Mouse (Mus musculus): Measurements from ENCODE around the gene Coq2. TPM values are rescaled to one million over a fixed set of nuclear protein-coding genes. Genes with fewer than 3 reads are reported as not detected.
A peak's percentile ranks its signal among the peaks of the same experiment; 100 is the strongest.

Gene Coq2
- polyA plus RNA-seq, 1 experiment from 2014 or later: 22.8 TPM

- Histone ChIP-seq H3K9me3 (replicated peaks) (no peaks in the 10 kb centered on the region), H3K4me1 (replicated peaks) (peaks cover 13% of the 10 kb centered on the region), H3K9ac (no peak overlapping the region), H3K27ac (replicated peaks) (no peak overlapping the region), H3K4me3 (replicated peaks) (no peak overlapping the region), H3K36me3 (replicated peaks) (no peaks in the 10 kb centered on the region), H3K27me3 (no peaks in the 10 kb centered on the region), H3K4me2 (no peak overlapping the region)
- no peak for ATAC-seq (ENCODE audit: insufficient read depth)
- 65% methylated on average over 9 of the region's 9 CpGs for WGBS (ENCODE audit: insufficient replicate concordance)
Observed at GRCm38 (mm10) chr5:100620952-100621351, 54.0 kb downstream of the Coq2 start.

- Histone ChIP-seq H3K4me2 (no peak overlapping the region), H3K27me3 (no peaks in the 10 kb centered on the region), H3K9me3 (replicated peaks) (no peaks in the 10 kb centered on the region), H3K4me1 (replicated peaks) (peaks cover under 1% of the 10 kb centered on the region), H3K4me3 (replicated peaks) (no peak overlapping the region), H3K27ac (replicated peaks) (no peak overlapping the region), H3K36me3 (replicated peaks) (no peaks in the 10 kb centered on the region), H3K9ac (no peak overlapping the region)
- WGBS (ENCODE audit: insufficient replicate concordance): 78% methylated on average over 15 of the region's 15 CpGs
- no peak for ATAC-seq (ENCODE audit: insufficient read depth)
Observed at GRCm38 (mm10) chr5:100619586-100620275, 55.2 kb downstream of the Coq2 start.

- Histone ChIP-seq H3K27me3 (no peaks in the 10 kb centered on the region), H3K9ac (no peak overlapping the region), H3K4me1 (replicated peaks) (peaks cover 3% of the 10 kb centered on the region; the same call in 1 of the 2 replicates), H3K4me2 (no peak overlapping the region), H3K27ac (replicated peaks) (no peak overlapping the region), H3K9me3 (replicated peaks) (no peaks in the 10 kb centered on the region), H3K4me3 (replicated peaks) (no peak overlapping the region), H3K36me3 (replicated peaks) (no peaks in the 10 kb centered on the region)
- ATAC-seq (ENCODE audit: insufficient read depth): no peak
- 62% methylated on average over 17 of the region's 17 CpGs for WGBS (ENCODE audit: insufficient replicate concordance)
Observed at GRCm38 (mm10) chr5:100613896-100614768, 60.8 kb downstream of the Coq2 start.

- Histone ChIP-seq H3K9ac (no peak overlapping the region), H3K27ac (replicated peaks) (no peak overlapping the region; the same call in 1 of the 2 replicates), H3K4me3 (replicated peaks) (no peak overlapping the region), H3K4me2 (no peak overlapping the region), H3K36me3 (replicated peaks) (no peaks in the 10 kb centered on the region), H3K9me3 (replicated peaks) (no peaks in the 10 kb centered on the region), H3K4me1 (replicated peaks) (peaks cover 7% of the 10 kb centered on the region), H3K27me3 (no peaks in the 10 kb centered on the region; the same call in 1 of the 2 replicates)
- ATAC-seq (ENCODE audit: insufficient read depth): no peak
- 17% methylated on average over 9 of the region's 9 CpGs for WGBS (ENCODE audit: insufficient replicate concordance)
Observed at GRCm38 (mm10) chr5:100607868-100608267, 67.1 kb downstream of the Coq2 start.

GRCm38 (mm10) chr5:100607090-100607762 lies 67.7 kb downstream of the Coq2 start:
- H3K9ac ChIP-seq: no peak overlapping the region
- no peaks in the 10 kb centered on the region; the same call in 1 of the 2 replicates for H3K27me3 ChIP-seq
- peaks cover 7% of the 10 kb centered on the region for H3K4me1 ChIP-seq (replicated peaks)
- no peaks in the 10 kb centered on the region for H3K36me3 ChIP-seq (replicated peaks)
- no peak overlapping the region; the same call in 1 of the 2 replicates for H3K27ac ChIP-seq (replicated peaks)
- ATAC-seq (ENCODE audit: insufficient read depth): no peak
- no peaks in the 10 kb centered on the region for H3K9me3 ChIP-seq (replicated peaks)
- WGBS (ENCODE audit: insufficient replicate concordance): 50% methylated on average over 4 of the region's 4 CpGs
- H3K4me3 ChIP-seq (replicated peaks): no peak overlapping the region
- no peak overlapping the region for H3K4me2 ChIP-seq

GRCm38 (mm10) chr5:100605828-100606229 lies 69.1 kb downstream of the Coq2 start:
- Histone ChIP-seq H3K4me2 (peak overlapping the region; percentile 18), H3K27ac (replicated peaks) (peak overlapping the region; percentile 33; the same call in 1 of the 2 replicates)

More at GRCm38 (mm10) chr5:100605828-100606229, 69.1 kb downstream of the Coq2 start:
- peak; percentile 34; the same call in 1 of the 2 replicates for ATAC-seq (ENCODE audit: insufficient read depth)
- Histone ChIP-seq H3K9me3 (replicated peaks) (no peaks in the 10 kb centered on the region), H3K27me3 (no peaks in the 10 kb centered on the region; the same call in 1 of the 2 replicates), H3K4me1 (replicated peaks) (peaks cover 7% of the 10 kb centered on the region), H3K4me3 (replicated peaks) (no peak overlapping the region), H3K36me3 (replicated peaks) (no peaks in the 10 kb centered on the region), H3K9ac (no peak overlapping the region)
- 69% methylated on average over 9 of the region's 9 CpGs for WGBS (ENCODE audit: insufficient replicate concordance)

Other genes starting within 250 kb of the Coq2 start
- 8.8 and 9.1 TPM in 2 replicates for gene Lin54, start 174.5 kb downstream of the Coq2 start, polyA plus RNA-seq (2015; fragmentation: Nextera tagmentation; extraction: Ambion mirVana)
- gene Cops4, start 156.8 kb downstream of the Coq2 start, polyA plus RNA-seq (2015; fragmentation: Nextera tagmentation; extraction: Ambion mirVana): 65.8 and 67.6 TPM in 2 replicates
- 61.5 and 83.9 TPM in 2 replicates for gene Plac8, start 102.9 kb downstream of the Coq2 start, polyA plus RNA-seq (2015; fragmentation: Nextera tagmentation; extraction: Ambion mirVana)
- gene Hpse, start 44.6 kb upstream of the Coq2 start, polyA plus RNA-seq (2015; fragmentation: Nextera tagmentation; extraction: Ambion mirVana): 1.6 and 1.9 TPM in 2 replicates
- 10.0 and 11.5 TPM in 2 replicates for gene Helq, start 123.5 kb upstream of the Coq2 start, polyA plus RNA-seq (2015; fragmentation: Nextera tagmentation; extraction: Ambion mirVana)
- gene Mrps18c, start 123.5 kb upstream of the Coq2 start, polyA plus RNA-seq (2015; fragmentation: Nextera tagmentation; extraction: Ambion mirVana): 101 and 122 TPM in 2 replicates
- gene Abraxas1, start 145.8 kb upstream of the Coq2 start, polyA plus RNA-seq (2015; fragmentation: Nextera tagmentation; extraction: Ambion mirVana): 14.1 and 14.9 TPM in 2 replicates
- gene Gpat3, start 170.6 kb upstream of the Coq2 start, polyA plus RNA-seq (2015; fragmentation: Nextera tagmentation; extraction: Ambion mirVana): 3.4 and 4.2 TPM in 2 replicates